Mouse (Mus musculus): ENCODE measurements around the gene 1700021F07Rik.

The 1700021F07Rik gene

GRCm38 (mm10) chr2:173563336-173563735 lies 41.0 kb downstream of the 1700021F07Rik start:
- DNase-seq (ENCODE audit: low read depth): no peak

DNA sequence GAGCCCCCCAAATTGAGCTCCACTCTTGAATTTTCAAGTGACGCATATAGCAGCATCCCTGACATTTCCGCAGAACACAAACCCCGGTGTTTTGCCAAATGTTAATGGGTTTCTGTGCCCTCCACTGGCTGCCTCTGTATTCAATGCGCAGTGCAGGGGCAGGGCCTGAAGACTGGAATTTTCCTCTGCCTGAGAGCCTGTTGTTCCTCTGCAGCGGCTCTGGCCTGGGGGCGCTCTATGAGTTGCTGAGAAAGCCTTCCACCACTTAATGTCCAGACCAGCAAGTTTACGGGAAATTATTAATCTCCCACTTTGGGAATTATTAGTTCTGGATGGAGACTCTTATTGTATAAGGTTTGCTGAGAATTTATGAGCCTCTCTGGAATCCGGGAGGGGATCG lies 41.8 kb downstream of the 1700021F07Rik start:
- no peak for DNase-seq (ENCODE audit: low read depth)
